In the genomic region with DNA sequence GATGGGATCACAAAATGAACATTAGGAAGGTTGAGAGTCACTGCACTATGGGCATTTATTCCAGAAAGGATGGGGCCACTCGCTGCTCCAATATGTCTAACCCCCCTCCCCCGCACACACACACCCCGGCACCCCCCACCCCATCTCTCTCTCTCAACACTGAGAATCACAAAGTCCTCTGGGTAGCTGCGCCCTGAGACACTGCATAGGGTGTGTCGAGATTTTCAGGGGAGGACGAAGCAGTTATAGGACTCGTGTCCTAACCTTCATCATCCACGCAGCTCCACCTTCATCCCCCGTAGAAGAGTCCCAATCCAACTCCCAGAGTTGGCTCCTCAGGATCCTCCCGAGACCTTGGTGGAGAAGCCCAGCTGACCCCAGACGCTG, we compare ENCODE assay signal across 8 mouse cellular contexts. TPM values are rescaled to one million over a fixed set of nuclear protein-coding genes. Genes with fewer than 3 reads are reported as not detected.
DNase-seq lines count a peak whose midpoint lies in the region; ATAC-seq and TF ChIP-seq lines count a peak whose summit lies in the region.

No protein-coding gene starts in this region.

- no peaks in the 10 kb centered on the region for H3K9me3 ChIP-seq in embryonic facial prominence, embryonic 15.5 days (replicated peaks)
- H3K9me3 ChIP-seq in limb, embryonic 10.5 days (replicated peaks): no peaks in the 10 kb centered on the region
- H3K9me3 ChIP-seq in neural tube, embryonic 13.5 days: no peaks in the 10 kb centered on the region

- H3K4me1 ChIP-seq in liver, adult 2 months (ENCODE audit: control insufficient read depth, insufficient read depth, low read length): peaks cover 6% of the 10 kb centered on the region
- H3K4me1 ChIP-seq in embryonic facial prominence, embryonic 15.5 days: peaks cover 11% of the 10 kb centered on the region
- H3K4me1 ChIP-seq in limb, embryonic 10.5 days: peaks cover 11% of the 10 kb centered on the region
- peaks cover 19% of the 10 kb centered on the region for H3K4me1 ChIP-seq in neural tube, embryonic 13.5 days (replicated peaks)

- no peak for TF ChIP-seq POLR2A in liver, adult 2 months (IDR thresholded peaks at IDR 0.05; ENCODE audit: extremely low read depth, insufficient read depth, low read length)

- 2% methylated on average over 11 of the region's 11 CpGs for WGBS in liver, adult 2 months
- 3% methylated on average over 11 of the region's 11 CpGs for WGBS in embryonic facial prominence, embryonic 15.5 days
- 3% methylated on average over 11 of the region's 11 CpGs for WGBS in limb, embryonic 10.5 days
- 3% methylated on average over 11 of the region's 11 CpGs for WGBS in neural tube, embryonic 13.5 days

- H3K79me2 ChIP-seq in liver, adult 2 months (ENCODE audit: control insufficient read depth, insufficient read depth, low read length): peaks cover 5% of the 10 kb centered on the region; the same call in 1 of the 2 replicates

- no peaks in the 10 kb centered on the region for H3K27me3 ChIP-seq in liver, adult 2 months (ENCODE audit: control insufficient read depth, insufficient read depth, low read length)
- no peaks in the 10 kb centered on the region for H3K27me3 ChIP-seq in embryonic facial prominence, embryonic 15.5 days
- no peaks in the 10 kb centered on the region for H3K27me3 ChIP-seq in limb, embryonic 10.5 days (ENCODE audit: low read depth, poor library complexity, severe bottlenecking)
- H3K27me3 ChIP-seq in neural tube, embryonic 13.5 days: no peaks in the 10 kb centered on the region

- peak; percentile 20; the same call in 1 of the 2 replicates for ATAC-seq in embryonic facial prominence, embryonic 15.5 days (ENCODE audit: insufficient number of reproducible peaks, low FRiP score, low TSS enrichment, low read depth)
- ATAC-seq in neural tube, embryonic 13.5 days (ENCODE audit: low read depth): peak; percentile 40; the same call in 1 of the 2 replicates

- H3K36me3 ChIP-seq in liver, adult 2 months (ENCODE audit: control insufficient read depth, insufficient read depth, low read length): peaks cover 2% of the 10 kb centered on the region; the same call in 1 of the 2 replicates
- no peaks in the 10 kb centered on the region for H3K36me3 ChIP-seq in embryonic facial prominence, embryonic 15.5 days
- peaks cover 19% of the 10 kb centered on the region for H3K36me3 ChIP-seq in limb, embryonic 10.5 days
- H3K36me3 ChIP-seq in neural tube, embryonic 13.5 days: peaks cover 4% of the 10 kb centered on the region

- TF ChIP-seq CTCF in liver, adult 2 months (IDR thresholded peaks at IDR 0.05; ENCODE audit: low read depth, low read length): no peak

- no peak for DNase-seq in liver, adult 2 months (ENCODE audit: extremely low read depth, low read depth, low spot score)
- DNase-seq in liver: no peak
- no peak for DNase-seq in limb, embryonic 10.5 days (ENCODE audit: low spot score)
- DNase-seq in adrenal gland, adult (ENCODE audit: inconsistent age in 2 of 2, low spot score in 1 of 2): no peak
- DNase-seq in cerebellum, postnatal 10 days: no peak
- no peak for DNase-seq in right cerebral cortex, postnatal 36 days (ENCODE audit: low spot score in 2 of 2)

- H3K27ac ChIP-seq in liver, adult 2 months (replicated peaks; ENCODE audit: insufficient read depth, low read depth, low read length): peak overlapping the region; percentile 59
- H3K27ac ChIP-seq in embryonic facial prominence, embryonic 15.5 days (replicated peaks): peak overlapping the region; percentile 94
- peak overlapping the region; percentile 89 for H3K27ac ChIP-seq in limb, embryonic 10.5 days
- peak overlapping the region; percentile 82 for H3K27ac ChIP-seq in neural tube, embryonic 13.5 days (replicated peaks)

- H3K4me2 ChIP-seq in embryonic facial prominence, embryonic 15.5 days (replicated peaks): peak overlapping the region; percentile 67
- peak overlapping the region; percentile 72 for H3K4me2 ChIP-seq in neural tube, embryonic 13.5 days

- H3K4me3 ChIP-seq in liver, adult 2 months (ENCODE audit: insufficient read depth, low read depth, low read length): peak overlapping the region; percentile 96
- H3K4me3 ChIP-seq in embryonic facial prominence, embryonic 15.5 days (replicated peaks): peak overlapping the region; percentile 79
- H3K4me3 ChIP-seq in limb, embryonic 10.5 days: peak overlapping the region; percentile 84
- H3K4me3 ChIP-seq in neural tube, embryonic 13.5 days: peak overlapping the region; percentile 74

- peak overlapping the region; percentile 87 for H3K9ac ChIP-seq in liver, adult 2 months (ENCODE audit: low read depth, low read length)
- H3K9ac ChIP-seq in embryonic facial prominence, embryonic 15.5 days: peak overlapping the region; percentile 78
- H3K9ac ChIP-seq in neural tube, embryonic 13.5 days: peak overlapping the region; percentile 83

RNA-seq across cellular contexts. Expression of gene Zfp870, which starts 0.6 kb away (rescaled TPM):
- 2.4 and 2.7 TPM in 2 replicates for total RNA-seq in liver, adult 2 months (2014; rRNA removed)
- 0.70 and 1.1 TPM in 2 replicates for polyA plus RNA-seq in liver, adult 2 months (2012; rRNA removed)
- 5.6 and 6.9 TPM in 2 replicates for polyA plus RNA-seq in embryonic facial prominence, embryonic 15.5 days (2015; fragmentation: Nextera tagmentation; extraction: Ambion mirVana)
- 6.5 and 7.6 TPM in 2 replicates for polyA plus RNA-seq in limb, embryonic 10.5 days (2016; fragmentation: Nextera tagmentation; extraction: Ambion mirVana)
- polyA plus RNA-seq in neural tube, embryonic 13.5 days (2015; fragmentation: Nextera tagmentation; extraction: Ambion mirVana): 6.1 and 7.2 TPM in 2 replicates

RNA-seq across cellular contexts. Expression of gene Cyp4f14, which starts 26.3 kb away (rescaled TPM):
- 332 and 362 TPM in 2 replicates for total RNA-seq in liver, adult 2 months (2014; rRNA removed)
- polyA plus RNA-seq in liver, adult 2 months (2012; rRNA removed): 529 and 597 TPM in 2 replicates
- not detected in 2 replicates for polyA plus RNA-seq in embryonic facial prominence, embryonic 15.5 days (2015; fragmentation: Nextera tagmentation; extraction: Ambion mirVana)
- polyA plus RNA-seq in limb, embryonic 10.5 days (2016; fragmentation: Nextera tagmentation; extraction: Ambion mirVana): not detected in 2 replicates
- not detected in 2 replicates for polyA plus RNA-seq in neural tube, embryonic 13.5 days (2015; fragmentation: Nextera tagmentation; extraction: Ambion mirVana)

RNA-seq across cellular contexts. Expression of gene Cyp4f13, which starts 56.4 kb away (rescaled TPM):
- 62.2 and 69.0 TPM in 2 replicates for total RNA-seq in liver, adult 2 months (2014; rRNA removed)
- polyA plus RNA-seq in liver, adult 2 months (2012; rRNA removed): 83.7 and 109 TPM in 2 replicates
- 15.9 and 17.7 TPM in 2 replicates for polyA plus RNA-seq in embryonic facial prominence, embryonic 15.5 days (2015; fragmentation: Nextera tagmentation; extraction: Ambion mirVana)
- 2.3 and 2.6 TPM in 2 replicates for polyA plus RNA-seq in limb, embryonic 10.5 days (2016; fragmentation: Nextera tagmentation; extraction: Ambion mirVana)
- polyA plus RNA-seq in neural tube, embryonic 13.5 days (2015; fragmentation: Nextera tagmentation; extraction: Ambion mirVana): 7.0 and 8.2 TPM in 2 replicates

Comparison
In these comparisons a context has a peak if more than half of its experiments do, and no peak if none do; other contexts are left out.
1. RNA of gene Cyp4f14, which starts 26.3 kb away (polyA plus RNA-seq): 529 to 597 TPM in liver, adult 2 months; not detected in embryonic facial prominence, embryonic 15.5 days, not detected in limb, embryonic 10.5 days and not detected in neural tube, embryonic 13.5 days; every median in the first group is over 100 times any median in the second.
2. Peak in every context shown above with its lines, with median percentiles within 50 percentile points of each other: H3K27ac ChIP-seq, H3K4me3 ChIP-seq and H3K9ac ChIP-seq.